Mouse (Mus musculus) heart, embryonic 10.5 days (tissue): Measurements from ENCODE around the gene Il5. TPM values are rescaled to one million over a fixed set of nuclear protein-coding genes. Genes with fewer than 3 reads are reported as not detected.
"Not testable (repeated sequence)": the region's sequence is repeated elsewhere in the genome, so short reads cannot be mapped to it uniquely, and the experiment has no call there.

Experiments
- DNase-seq: peaks from one replicate; pipeline ENCODE4 v3.0.0-alpha.2; 2017; ENCODE audit warnings: low spot score
- H3K27ac ChIP-seq: fragments of 300-500 bp; sonication (generic); 2 replicates; pipeline ENCODE4 v1.5.1; 2016; ENCODE audit warnings: mild to moderate bottlenecking
- H3K27me3 ChIP-seq: fragments of 300-500 bp; sonication (generic); 2 replicates; pipeline ENCODE4 v1.6.1; 2016; ENCODE audit warnings: mild to moderate bottlenecking; ENCODE audit not compliant: poor library complexity, insufficient read depth, severe bottlenecking
- H3K36me3 ChIP-seq: fragments of 300-500 bp; sonication (generic); 2 replicates; pipeline ENCODE4 v1.6.1; 2016; ENCODE audit warnings: mild to moderate bottlenecking, moderate library complexity
- H3K4me1 ChIP-seq: fragments of 300-500 bp; sonication (generic); 2 replicates; pipeline ENCODE4 v1.6.1; 2016; ENCODE audit warnings: mild to moderate bottlenecking
- H3K4me3 ChIP-seq: fragments of 300-500 bp; sonication (generic); 2 replicates; pipeline ENCODE4 v1.5.1; 2016; ENCODE audit warnings: mild to moderate bottlenecking, moderate library complexity
- H3K9me3 ChIP-seq: fragments of 300-500 bp; sonication (generic); 2 replicates; pipeline ENCODE4 v1.6.1; 2016; ENCODE audit warnings: mild to moderate bottlenecking, moderate library complexity
- WGBS: fragments of 180-500 bp; shearing (Covaris S2); methylation state at CpG from one replicate; pipeline ENCODE4 v1.1.7; 2016; 5-methylcytosine and 5-hydroxymethylcytosine counted together
- polyA plus RNA-seq: library from polyadenylated mRNA; unstranded; fragments of >200 nt; fragmentation: Nextera tagmentation; extraction: Ambion mirVana; gene quantifications from 2 replicates; pipeline ENCODE4 v1.2.1, GENCODE M21; 2016

The Il5 gene
- polyA plus RNA-seq, 1 experiment from 2014 or later = not detected

DNA sequence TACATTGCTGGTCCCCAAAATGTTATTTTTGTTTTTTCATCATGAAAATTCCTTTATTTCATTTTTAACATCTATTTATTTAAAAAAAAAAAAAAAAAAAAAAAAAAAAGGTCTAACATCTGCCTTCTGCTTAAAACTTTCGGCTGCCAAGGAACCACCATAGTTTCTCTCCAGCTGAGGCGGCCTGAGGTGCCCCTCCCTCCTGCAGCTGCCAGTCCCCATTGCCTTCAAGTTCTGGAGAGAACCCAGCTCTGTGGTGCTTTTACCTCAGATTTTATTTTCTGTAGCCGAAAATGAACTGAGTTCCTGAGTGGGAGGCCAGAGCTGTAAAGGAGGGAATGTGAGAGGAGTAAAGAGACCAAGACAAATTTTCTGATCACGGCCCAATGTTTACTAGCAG lies 28.7 kb downstream of the Il5 start:
- H3K27ac ChIP-seq = no peak overlapping the region
- WGBS = 71% methylated on average over 4 of the region's 4 CpGs
- 0 out of 2 replicates have a peak, but pooled peaks cover 3% of the 10 kb centered on the region for H3K9me3 ChIP-seq
- no peaks in the 10 kb centered on the region for H3K4me1 ChIP-seq
- no peak for DNase-seq
- H3K27me3 ChIP-seq = peaks cover under 1% of the 10 kb centered on the region; the same call in 1 of the 2 replicates
- no peak overlapping the region for H3K4me3 ChIP-seq
- H3K36me3 ChIP-seq = no peaks in the 10 kb centered on the region

DNA sequence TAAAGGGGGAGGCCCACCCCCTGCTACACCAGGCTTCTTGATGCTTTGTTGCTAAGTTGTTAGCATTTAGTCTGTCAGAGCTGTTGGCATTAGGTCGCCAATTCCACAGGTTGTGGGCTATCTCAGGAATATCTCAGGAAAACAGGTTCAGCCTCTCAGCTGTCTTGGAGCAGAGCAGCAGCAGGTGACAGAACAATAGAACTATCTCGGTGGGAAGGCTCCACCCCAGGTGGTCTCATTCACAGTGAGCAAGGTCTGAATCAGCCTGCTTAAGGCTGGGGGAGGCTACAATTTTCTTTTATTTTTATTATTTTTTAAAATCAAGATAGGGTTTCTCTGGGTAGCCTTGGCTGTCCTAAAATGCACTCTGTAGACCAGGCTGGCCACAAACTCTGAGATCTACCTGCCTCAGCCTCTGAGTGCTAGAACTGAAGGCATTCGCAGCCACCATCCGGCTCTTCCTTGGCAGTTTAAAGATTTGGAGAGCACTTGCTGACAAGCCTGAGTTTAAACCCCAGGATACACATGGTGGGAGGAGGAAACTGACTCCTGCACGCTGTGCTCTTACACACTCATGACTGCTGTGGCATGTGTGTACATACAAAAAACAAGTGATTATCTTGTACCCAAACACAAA lies 29.2 kb downstream of the Il5 start:
- H3K9me3 ChIP-seq = 0 out of 2 replicates have a peak, but pooled peaks cover 3% of the 10 kb centered on the region
- H3K36me3 ChIP-seq = no peaks in the 10 kb centered on the region
- no peaks in the 10 kb centered on the region for H3K27me3 ChIP-seq
- H3K4me3 ChIP-seq = no peak overlapping the region
- no peak overlapping the region for H3K27ac ChIP-seq
- no peaks in the 10 kb centered on the region for H3K4me1 ChIP-seq
- WGBS = 43% methylated on average over 5 of the region's 5 CpGs
- DNase-seq = no peak

- no peak overlapping the region for H3K4me3 ChIP-seq
- WGBS = 80% methylated on average over 12 of the region's 12 CpGs
- H3K27me3 ChIP-seq = peaks cover 3% of the 10 kb centered on the region; the same call in 1 of the 2 replicates
- no peak for DNase-seq
- H3K4me1 ChIP-seq = peaks cover 19% of the 10 kb centered on the region
- H3K9me3 ChIP-seq = 0 out of 2 replicates have a peak, but pooled peaks cover 3% of the 10 kb centered on the region
- no peak overlapping the region for H3K27ac ChIP-seq
- H3K36me3 ChIP-seq = no peaks in the 10 kb centered on the region
Measured at GRCm38 (mm10) chr11:53755011-53755595, 34.5 kb downstream of the Il5 start.

DNA sequence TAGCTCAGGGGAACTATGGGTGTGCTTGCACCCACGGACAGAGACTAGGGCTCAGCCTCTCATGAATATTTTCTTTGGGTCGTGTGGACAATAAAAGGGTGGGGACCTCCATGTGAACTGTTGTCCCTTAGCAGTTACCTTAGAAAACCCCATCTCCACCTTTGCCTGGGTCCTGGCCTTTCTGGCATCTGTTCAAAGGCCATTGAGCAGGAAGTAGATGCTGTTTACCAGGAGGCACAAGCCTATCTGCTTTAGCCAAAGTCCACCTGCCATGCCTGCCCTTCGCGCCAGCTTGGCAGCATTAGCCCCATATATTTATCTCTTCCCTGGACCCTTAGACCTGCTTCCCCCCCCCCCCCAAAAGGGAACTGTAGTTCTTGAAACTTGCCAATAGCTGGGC lies 37.0 kb downstream of the Il5 start:
- 78% methylated on average over 4 of the region's 4 CpGs for WGBS
- no peaks in the 10 kb centered on the region for H3K36me3 ChIP-seq
- H3K27ac ChIP-seq = no peak overlapping the region
- H3K4me1 ChIP-seq = peaks cover 40% of the 10 kb centered on the region
- H3K4me3 ChIP-seq = no peak overlapping the region
- H3K27me3 ChIP-seq = peaks cover 12% of the 10 kb centered on the region
- no peak for DNase-seq
- H3K9me3 ChIP-seq = 0 out of 2 replicates have a peak, but pooled peaks cover 3% of the 10 kb centered on the region

GRCm38 (mm10) chr11:53758033-53758432 lies 37.4 kb downstream of the Il5 start:
- 76% methylated on average over 9 of the region's 9 CpGs for WGBS
- H3K4me3 ChIP-seq, H3K36me3 ChIP-seq, DNase-seq, H3K9me3 ChIP-seq: not testable (repeated sequence)
- Histone ChIP-seq H3K4me1 (peaks cover 44% of the 10 kb centered on the region), H3K27ac (0 out of 2 replicates have a peak overlapping the region, but pooled peaks have one; percentile 43), H3K27me3 (peaks cover 12% of the 10 kb centered on the region)

GRCm38 (mm10) chr11:53758791-53759351 lies 38.3 kb downstream of the Il5 start:
- DNase-seq = no peak
- H3K27me3 ChIP-seq = peaks cover 12% of the 10 kb centered on the region
- H3K36me3 ChIP-seq = no peaks in the 10 kb centered on the region
- peak overlapping the region; percentile 43 for H3K27ac ChIP-seq
- H3K4me1 ChIP-seq = peaks cover 52% of the 10 kb centered on the region
- no peaks in the 10 kb centered on the region for H3K9me3 ChIP-seq
- no peak overlapping the region for H3K4me3 ChIP-seq
- WGBS = 38% methylated on average over 6 of the region's 6 CpGs

- H3K27ac ChIP-seq = peak overlapping the region; percentile 43
- H3K4me3 ChIP-seq = peak overlapping the region; percentile 49
- peaks cover 61% of the 10 kb centered on the region for H3K4me1 ChIP-seq
- H3K36me3 ChIP-seq = no peaks in the 10 kb centered on the region
- H3K9me3 ChIP-seq = no peaks in the 10 kb centered on the region
- DNase-seq = peak; percentile 81
- peaks cover 12% of the 10 kb centered on the region for H3K27me3 ChIP-seq
- WGBS = 2% methylated on average over 22 of the region's 22 CpGs
Measured at GRCm38 (mm10) chr11:53759545-53760406, 39.2 kb downstream of the Il5 start.

DNA sequence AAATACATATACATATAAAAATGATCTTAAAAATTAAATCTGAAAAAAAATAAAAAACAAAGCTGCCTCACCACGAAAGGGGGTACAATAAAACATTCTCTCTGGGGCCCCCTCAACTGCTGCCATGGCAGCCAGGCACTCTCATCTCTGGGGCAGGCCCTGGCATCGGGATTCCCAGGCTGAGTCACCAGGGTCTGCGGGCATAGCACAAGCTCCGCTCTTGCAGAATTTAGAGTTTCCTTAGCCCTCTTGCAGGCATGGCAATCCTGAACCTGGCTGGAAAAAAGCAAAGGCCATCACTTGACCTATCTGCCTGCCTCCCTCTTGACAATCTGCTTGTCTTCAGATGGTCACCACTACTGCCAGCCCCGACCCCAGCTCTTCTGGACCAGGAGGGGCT lies 40.7 kb downstream of the Il5 start:
- peaks cover 16% of the 10 kb centered on the region for H3K27me3 ChIP-seq
- H3K27ac ChIP-seq = 0 out of 2 replicates have a peak overlapping the region, but pooled peaks have one; percentile 91
- no peaks in the 10 kb centered on the region for H3K9me3 ChIP-seq
- 64% methylated on average over 5 of the region's 5 CpGs for WGBS
- peaks cover 66% of the 10 kb centered on the region for H3K4me1 ChIP-seq
- no peak for DNase-seq
- H3K36me3 ChIP-seq = no peaks in the 10 kb centered on the region
- H3K4me3 ChIP-seq = no peak overlapping the region

DNA sequence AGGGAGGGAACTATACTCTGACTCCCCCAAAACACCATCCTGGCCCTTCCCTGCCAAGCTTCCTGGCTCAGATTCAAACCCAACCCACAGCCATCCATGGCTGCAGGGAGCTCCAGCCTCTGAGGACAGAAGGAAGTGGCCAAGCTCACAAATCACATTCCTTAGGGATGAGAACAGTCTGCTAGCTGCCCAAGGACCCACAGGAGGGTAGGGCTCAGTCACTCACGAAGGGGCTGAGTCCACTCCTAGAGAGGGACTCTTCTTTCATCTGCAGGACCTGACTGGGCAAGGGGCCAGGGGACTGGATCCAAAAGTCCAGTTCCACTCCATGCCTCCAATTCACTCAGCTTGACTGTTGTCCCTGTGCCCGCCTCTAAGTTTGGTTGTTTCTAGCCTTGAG lies 41.2 kb downstream of the Il5 start:
- no peaks in the 10 kb centered on the region for H3K9me3 ChIP-seq
- peaks cover 18% of the 10 kb centered on the region for H3K27me3 ChIP-seq
- H3K36me3 ChIP-seq = no peaks in the 10 kb centered on the region
- no peak overlapping the region for H3K4me3 ChIP-seq
- peaks cover 66% of the 10 kb centered on the region for H3K4me1 ChIP-seq
- peak overlapping the region; percentile 91; the same call in 1 of the 2 replicates for H3K27ac ChIP-seq
- WGBS = 31% methylated on average over 2 of the region's 2 CpGs
- DNase-seq = no peak

- no peak for DNase-seq
- H3K27ac ChIP-seq = peak overlapping the region; percentile 91
- H3K4me3 ChIP-seq = peak overlapping the region; percentile 57
- H3K9me3 ChIP-seq = no peaks in the 10 kb centered on the region
- WGBS = 68% methylated on average over 2 of the region's 2 CpGs
- H3K4me1 ChIP-seq = peaks cover 66% of the 10 kb centered on the region
- H3K27me3 ChIP-seq = peaks cover 19% of the 10 kb centered on the region
- H3K36me3 ChIP-seq = no peaks in the 10 kb centered on the region
Measured at GRCm38 (mm10) chr11:53762426-53762825, 41.8 kb downstream of the Il5 start.

DNA sequence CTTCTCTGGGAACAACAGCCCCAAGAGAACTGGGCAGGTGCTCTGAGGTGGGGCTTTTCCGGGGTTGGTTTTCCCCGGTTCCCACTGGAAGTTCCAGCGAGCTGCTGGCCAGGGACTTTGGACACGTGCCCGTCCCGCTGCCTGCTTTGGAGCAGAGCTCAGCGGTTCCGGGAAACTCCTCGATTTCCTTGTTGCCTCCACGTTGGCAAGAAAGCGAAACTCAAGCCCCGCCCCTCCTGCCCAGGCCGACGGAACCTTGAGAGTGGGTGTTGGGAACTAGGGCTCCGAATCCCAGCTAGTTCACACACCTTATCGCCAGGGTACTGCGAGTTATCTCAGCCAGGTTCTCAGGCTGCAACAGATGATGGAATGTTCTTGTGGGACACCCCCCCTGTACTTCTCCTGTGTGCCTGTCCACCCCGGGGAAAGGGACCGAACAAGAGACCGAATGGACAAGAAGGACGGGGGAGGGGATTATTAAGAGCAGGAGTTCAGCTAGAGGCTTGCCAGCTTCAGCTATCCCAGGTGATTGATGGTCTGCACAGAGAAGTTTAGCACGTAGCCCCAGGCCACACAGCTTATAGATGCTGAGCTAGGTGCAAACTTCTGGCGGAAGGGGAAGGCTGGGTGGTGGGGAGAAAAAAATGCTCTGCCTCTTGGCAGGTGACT lies 42.4 kb downstream of the Il5 start:
- Histone ChIP-seq H3K4me1 (peaks cover 66% of the 10 kb centered on the region), H3K4me3 (peak overlapping the region; percentile 57), H3K27ac (peak overlapping the region; percentile 91), H3K36me3 (no peaks in the 10 kb centered on the region), H3K27me3 (peaks cover 19% of the 10 kb centered on the region), H3K9me3 (no peaks in the 10 kb centered on the region)
- WGBS = 5% methylated on average over 23 of the region's 23 CpGs
- peak; percentile 86 for DNase-seq

DNA sequence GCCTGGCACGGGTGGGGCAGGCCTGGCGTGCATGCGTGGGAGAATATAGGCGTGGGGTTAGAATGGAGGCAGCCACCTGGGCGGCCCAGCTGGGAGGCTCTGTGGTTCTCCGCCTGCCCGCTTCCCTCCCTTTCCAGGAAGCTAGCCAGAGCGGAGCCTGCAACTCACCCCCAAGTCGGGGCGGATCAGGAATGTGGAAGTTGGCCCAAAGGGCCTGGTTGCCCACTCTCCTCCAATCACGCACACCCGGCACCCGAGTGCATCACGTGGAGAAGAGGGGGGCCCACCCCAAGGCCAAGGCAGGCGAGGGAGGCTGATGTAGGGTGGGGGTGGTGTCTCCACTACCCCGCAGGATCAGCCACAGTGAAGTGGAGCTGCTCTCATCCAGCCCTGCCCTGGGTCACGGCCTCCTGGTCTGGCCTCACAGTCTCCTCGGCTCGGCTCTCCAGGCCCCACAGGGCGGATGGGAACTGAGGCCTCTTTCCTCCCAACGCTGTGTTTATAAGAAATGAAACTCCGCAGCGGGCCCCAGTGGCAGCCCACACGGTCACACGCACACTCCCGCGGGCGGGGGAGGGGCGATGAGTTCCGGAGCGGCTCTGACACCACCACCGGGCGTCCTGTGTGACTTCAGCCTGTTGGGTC lies 43.0 kb downstream of the Il5 start:
- H3K4me1 ChIP-seq = peaks cover 61% of the 10 kb centered on the region
- H3K27me3 ChIP-seq = peaks cover 21% of the 10 kb centered on the region
- peak overlapping the region; percentile 91 for H3K27ac ChIP-seq
- peak overlapping the region; percentile 57 for H3K4me3 ChIP-seq
- peak; percentile 90 for DNase-seq
- no peaks in the 10 kb centered on the region for H3K36me3 ChIP-seq
- H3K9me3 ChIP-seq = no peaks in the 10 kb centered on the region
- WGBS = 3% methylated on average over 33 of the region's 33 CpGs
